Mouse (Mus musculus) heart, postnatal 36 days (tissue): ENCODE measurements at regions not wholly inside any gene's neighbourhood (a gene's known extent, or its start where the extent isn't known, plus 50 kb on each side); places are given as distances from the start of the nearest gene placed in this dataset.

Experiments used
- DNase-seq, 2 experiments: peaks; one replicate each; pipeline ENCODE4 v3.0.0; 2021 to 2022
- intact Hi-C: fragments of 180-260 bp; cut with DNase I; formaldehyde crosslinking; loops from one replicate; pipeline ENCODE4 v1.15.1; 2025

DNA sequence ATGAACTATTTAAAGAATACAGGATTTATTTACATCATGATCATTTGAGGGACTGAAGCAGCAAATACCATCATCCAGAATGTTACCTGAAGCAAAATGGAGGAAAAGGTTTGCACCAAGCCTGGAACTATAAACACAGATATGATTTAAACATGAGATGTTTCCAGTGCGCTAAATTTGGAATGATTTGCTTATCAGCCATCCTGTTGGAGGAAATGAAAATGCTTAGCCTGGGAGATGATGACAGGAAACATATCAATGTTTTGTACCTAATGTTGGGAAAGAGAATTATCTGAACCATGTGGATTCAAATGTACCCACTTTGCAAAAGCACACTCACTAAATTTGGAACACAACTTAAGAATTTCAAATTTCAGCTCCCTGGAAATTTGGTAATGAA, 149.3 kb downstream of the Adgra3 start:
- DNase-seq = no peak
- intact Hi-C loops = no loop called here

DNA sequence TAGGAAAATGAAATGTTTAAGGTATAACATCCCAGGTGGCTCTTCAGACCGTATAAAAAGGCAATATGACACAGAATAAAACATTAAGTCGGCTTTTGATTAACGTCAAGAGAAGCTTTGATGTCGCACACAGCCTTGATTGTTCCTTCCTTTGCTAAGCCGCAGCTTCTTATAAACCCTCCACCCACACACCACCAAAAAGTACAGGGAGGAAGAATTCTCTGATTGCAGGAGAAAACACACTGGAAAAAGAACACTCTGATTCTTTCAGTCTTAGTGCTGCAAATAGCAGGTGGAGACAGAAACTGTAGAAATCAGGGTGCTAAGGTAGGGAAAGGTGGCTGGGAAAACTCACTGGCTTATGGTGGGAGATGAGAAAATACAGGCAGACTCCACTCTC, 162.7 kb downstream of the Adgra3 start:
- intact Hi-C loops = no loop called here
- no peak for DNase-seq

DNA sequence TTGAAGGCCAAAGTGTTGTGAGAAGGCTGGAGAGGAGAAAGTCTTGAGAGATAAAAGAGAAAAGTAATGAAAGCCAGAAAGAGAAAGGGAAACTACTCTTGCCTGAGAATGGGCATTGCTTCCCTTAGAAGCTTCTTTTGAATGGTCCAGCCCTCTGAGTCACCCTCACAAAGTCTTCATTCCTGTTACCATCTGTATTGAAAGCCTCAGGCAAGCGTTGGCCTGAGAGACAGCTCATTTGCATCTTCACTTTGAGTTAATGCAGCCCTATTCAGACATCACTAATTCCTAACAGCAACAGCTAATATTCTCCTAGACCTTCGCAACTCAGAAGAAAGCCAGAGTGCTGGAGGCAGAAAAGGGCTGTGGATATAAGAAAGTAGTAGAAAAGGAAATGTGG, 178.4 kb downstream of the Adgra3 start:
- DNase-seq = no peak
- intact Hi-C loops = no loop called here

DNA sequence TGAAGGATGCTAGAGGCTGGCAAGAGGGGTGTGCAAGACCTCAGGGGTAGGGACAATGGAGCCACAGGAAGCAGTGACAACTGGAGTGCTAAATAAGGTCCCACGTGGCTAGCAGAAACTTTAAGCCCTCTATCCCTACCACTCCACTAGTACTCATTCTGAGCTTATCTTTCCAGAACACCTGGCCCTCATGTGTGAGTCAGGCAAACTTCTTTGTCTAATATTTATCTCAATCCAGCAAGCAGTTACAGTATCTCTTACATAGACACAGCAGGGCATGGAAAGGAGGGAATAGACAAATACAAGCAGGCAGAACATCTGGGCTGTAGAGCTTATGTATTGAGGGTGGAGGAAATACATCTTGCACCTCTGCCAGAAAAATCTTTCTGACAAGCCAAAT, 182.6 kb downstream of the Adgra3 start:
- no peak for DNase-seq
- intact Hi-C loops = no loop called here

DNA sequence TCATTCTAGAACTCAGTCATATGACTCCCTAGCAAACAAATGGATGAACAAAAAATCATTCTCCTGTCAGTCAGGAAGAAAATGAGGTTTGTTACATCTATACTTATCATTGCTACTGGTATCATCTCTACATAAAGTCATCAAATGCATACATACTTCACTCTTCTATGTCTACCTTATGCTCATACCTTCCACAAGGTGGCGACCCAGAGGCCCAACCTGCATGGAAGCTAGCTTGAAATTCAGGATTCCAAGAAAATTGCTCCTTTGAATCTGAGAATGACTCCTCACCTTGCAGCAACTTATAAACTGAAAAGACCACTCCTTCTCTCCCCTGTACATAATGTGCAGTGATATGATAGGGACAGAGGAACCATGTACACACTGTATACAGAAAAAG, 201.6 kb downstream of the Adgra3 start:
- intact Hi-C loops = no loop called here
- DNase-seq = peak in 1 of 2 experiments; percentile 3

DNA sequence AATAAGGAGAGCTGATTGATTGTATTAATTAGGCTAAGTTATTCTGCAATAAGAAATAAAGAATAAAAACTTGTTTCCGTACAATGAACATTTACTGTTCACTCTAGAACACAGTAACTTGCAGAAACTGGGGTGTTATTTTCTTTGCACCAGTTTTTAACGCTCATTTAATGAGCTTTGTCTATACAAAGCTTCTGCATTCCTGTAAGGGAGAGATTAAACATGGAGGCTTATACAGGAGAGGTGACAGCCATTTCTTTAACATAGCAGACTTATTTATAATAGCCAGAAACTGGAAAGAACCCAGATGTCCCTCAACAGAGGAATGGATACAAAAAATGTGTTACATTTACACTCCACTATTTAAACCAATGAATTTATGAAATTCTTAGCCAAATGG, 202.8 kb downstream of the Adgra3 start:
- no peak for DNase-seq
- intact Hi-C loops = no loop called here

DNA sequence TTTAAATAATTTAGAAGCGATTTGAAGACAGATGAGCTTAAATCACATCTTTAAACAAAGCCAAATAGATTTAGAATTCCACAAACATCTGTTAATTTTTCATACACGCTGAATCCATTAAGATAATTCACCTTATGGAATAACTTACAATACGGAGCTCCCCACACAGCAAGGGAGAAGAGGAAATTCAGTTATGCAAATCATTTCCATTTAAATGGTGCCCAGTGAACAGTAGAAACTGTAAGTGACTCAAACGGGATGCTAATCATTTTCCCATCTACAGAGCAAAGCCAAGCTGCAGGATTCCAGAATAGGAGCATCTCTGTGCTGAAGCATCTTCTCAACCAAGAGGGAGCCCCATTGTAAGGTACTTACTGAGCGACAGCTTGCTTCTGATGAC, 210.1 kb downstream of the Adgra3 start:
- no peak for DNase-seq
- intact Hi-C loops = no loop called here

DNA sequence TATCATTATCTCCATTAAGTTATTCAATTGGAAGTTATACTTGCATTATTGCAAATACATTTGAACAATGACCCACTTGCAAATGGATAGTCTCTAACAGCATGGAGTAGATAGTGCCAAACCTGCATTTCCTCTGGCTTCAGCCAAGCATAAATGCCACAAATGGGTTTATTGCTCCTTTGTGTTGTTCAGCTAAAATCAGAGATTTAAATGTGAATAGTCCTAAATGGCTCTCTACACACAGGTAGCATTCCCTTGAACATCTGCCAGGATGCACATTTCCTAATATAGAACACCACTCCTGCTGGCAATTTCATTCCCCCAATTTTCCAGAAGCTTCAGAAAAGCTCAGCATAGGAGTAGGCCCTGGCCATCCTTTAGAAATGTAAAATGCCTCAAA, 210.6 kb downstream of the Adgra3 start:
- no peak for DNase-seq
- intact Hi-C loops = no loop called here

DNA sequence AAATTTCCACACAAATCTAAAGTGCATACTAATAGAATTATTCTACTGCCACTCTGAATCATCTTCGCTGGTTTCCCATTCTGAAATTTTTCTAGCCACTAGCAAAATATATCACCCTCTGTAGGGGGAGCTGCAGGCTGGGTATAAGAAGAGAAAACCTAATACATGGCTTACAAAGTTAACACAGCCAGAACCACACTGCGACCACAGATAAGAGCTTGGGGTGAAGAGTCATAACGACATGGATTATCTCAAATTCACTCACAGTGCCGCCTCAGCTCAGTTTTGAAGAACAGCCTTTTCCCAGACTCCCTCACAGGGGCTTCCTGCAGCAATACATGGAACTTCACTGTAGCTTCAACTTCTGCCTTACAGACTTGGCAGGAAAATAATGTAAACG, 240.0 kb downstream of the Adgra3 start:
- no peak for DNase-seq
- intact Hi-C loops = no loop called here

DNA sequence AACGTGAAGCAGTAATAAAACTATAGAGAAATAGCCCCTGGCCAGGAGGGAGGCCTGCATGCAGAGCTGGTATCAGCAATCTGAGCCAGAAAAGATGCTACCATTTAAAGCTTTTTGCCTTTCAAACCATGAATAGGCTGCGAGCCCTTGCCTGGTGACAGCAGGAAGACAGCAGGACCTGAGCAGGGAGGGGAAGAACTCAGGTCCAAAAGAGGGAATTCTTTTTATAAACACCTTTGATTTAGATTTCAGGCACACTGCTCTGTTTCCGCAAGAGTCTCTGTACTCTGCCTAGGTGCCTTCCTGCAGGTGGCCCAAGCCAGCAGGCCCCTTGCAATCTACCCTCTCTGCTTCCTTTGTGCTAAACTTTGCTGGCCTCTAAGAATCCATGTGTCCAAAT, 242.1 kb downstream of the Adgra3 start:
- DNase-seq = no peak
- intact Hi-C loops = no loop called here

DNA sequence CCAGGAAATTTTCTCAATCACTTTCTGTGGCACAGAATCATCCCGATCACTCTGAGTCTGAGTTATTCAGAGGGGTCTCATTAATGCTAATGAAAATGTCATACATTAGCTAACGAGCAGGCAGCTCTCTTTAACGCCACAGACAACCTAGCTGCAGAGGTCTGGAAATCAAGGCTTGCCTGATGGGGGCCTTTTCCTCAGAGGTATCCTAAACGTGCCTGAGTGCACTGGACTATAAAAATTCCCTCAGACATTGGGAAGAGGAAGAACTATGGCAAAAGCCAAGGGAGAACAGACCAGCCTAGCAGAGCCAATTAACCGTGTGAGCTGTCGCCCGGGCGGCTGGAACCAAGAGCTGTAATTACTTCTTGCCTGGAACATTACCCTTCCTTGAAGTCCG, 245.5 kb downstream of the Adgra3 start:
- intact Hi-C loops = no loop called here
- no peak for DNase-seq

DNA sequence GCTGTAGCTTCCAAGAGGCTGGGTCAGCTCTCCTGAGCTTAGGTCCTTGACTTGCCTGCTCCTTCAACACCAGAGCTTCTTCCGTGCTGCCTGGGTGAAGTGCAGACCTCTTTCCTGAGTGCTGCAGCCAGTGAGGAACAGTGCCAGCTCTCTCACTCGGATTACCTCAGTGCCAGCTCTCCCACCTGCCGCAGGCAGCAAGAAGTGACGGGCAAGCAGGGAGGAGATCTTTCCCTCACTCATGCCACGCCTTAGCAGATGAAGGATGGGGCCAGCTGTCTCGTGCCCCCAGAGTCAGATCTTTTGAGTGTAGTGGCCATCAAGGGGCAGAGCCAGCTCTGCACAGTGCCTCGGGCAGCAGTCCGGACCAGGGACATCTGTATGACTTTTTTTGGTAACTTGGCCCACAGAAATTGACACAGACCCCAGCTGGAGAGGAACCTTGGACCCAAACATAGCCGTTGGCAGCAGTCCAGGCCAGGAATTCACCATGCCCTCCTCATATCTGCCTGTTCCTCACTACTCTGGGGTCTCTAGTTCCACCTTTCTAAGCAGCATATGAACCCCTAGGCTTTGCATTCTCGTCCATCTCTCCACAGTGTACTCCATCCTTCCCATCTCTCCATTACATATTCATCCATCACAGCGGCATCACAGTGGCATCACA, 263.9 kb upstream of the Kcnip4 start:
- no peak for DNase-seq
- intact Hi-C loops = no loop called here

DNA sequence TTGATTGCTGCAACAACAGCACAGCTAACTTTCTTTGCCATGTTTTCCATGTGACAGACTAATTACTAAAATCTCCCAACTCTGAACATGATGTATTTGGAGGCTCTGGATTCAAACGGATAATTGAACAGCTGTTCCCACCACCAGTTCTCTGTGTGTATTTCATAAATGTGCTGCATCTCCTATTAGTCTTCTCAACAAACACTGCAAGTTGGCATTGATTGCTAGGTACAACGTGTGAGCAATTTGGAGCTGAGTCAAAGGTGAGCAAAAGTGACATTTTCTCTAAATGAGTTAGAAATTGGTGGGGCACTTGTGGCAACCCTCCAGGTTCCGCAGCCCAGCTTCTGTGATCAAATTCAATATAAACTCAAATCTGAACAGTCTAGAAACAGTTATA, 259.0 kb upstream of the Kcnip4 start:
- no peak for DNase-seq
- intact Hi-C loops = no loop called here

DNA sequence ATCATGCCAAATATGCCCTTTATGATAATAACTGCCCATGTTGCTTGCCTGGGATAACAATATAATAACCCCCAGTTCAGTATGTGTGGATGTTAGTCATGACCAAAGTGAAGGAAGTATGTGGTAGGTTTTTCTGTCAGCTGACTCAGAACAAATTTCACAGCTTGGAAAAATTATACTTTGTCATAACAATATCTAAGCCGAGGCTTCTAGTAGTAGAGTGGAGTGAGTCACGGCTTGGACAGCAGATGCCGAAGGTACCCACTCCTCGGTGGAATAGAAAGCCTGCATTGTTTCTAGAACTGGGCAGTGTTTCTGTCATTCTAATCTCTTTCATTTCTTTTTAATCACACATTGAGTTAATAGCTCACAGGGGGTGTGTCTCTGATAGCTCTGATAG, 236.3 kb upstream of the Kcnip4 start:
- intact Hi-C loops = no loop called here
- DNase-seq = no peak

DNA sequence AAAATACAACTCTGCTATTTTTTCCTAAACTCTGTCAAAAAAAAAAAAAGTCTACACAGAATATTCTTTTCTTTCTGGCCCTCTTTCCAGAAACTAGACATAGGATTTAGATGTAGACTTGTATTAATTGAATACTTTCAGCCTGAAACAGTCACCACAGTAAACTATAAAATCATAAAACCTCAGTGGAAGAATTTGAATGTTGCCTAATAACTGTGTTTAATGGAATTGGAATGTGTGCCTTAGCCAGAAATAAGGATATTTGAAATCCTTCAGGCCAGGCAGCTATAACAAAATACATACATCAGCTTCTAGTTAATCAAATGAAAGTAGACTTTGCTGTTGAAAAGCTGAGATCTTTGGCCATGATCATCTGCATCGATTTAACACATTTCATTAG, 230.8 kb upstream of the Kcnip4 start:
- intact Hi-C loops = no loop called here
- no peak for DNase-seq

DNA sequence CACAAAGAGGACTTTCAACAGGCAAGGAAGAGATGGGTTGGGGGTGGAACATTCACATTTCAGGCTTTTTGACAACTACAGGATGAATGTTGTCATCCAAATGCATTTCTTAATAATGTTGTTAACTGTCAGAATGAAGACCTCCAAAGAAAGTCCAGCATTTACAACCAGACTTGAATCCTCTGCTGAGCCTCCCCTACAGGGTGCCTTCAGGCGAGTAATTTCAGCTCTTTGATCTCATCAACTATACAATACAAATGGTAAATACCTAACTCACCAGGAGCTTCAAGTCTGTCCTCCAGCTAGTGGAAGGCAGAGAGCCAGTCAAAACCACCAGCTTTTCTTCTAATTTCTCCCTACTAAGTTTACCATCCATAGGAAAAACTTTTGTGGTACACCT, 187.9 kb upstream of the Kcnip4 start:
- intact Hi-C loops = no loop called here
- DNase-seq = no peak

DNA sequence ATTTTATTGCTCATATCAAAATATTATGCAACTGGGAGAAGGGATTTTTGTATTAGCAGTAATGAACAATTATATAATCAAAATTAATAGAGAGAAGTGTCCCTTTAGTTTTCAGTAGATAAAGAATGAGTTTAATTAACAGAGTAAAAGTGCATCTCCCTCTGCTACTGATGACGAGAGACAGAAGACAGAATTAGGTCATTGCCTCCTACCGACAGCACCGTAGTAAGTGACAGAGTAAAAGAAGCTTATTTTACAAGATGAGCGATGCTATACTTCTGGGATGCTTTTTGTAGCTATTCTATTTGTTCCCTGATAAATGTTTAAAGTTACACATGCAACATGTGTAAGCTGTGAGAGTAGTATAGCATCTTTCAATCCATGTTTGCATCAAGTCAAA, 157.4 kb upstream of the Kcnip4 start:
- DNase-seq = no peak
- intact Hi-C loops = no loop called here

DNA sequence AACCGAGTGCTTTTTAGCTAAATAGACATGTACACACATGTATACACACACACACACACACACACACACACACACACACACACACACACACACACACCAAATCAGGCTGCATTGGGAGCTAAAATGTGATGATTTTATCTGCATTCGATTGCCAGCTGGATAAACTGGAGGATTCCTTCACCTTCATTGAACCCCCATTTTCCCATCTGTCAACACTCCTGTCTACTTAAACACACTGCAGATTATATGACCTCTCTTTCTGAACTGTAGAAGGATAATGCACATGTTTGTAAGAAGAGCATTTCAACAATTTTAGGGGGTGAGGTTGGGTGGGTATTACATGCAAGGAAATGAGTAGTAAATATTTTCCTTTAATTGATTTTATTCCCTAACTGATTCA, 156.8 kb upstream of the Kcnip4 start:
- intact Hi-C loops = no loop called here

DNA sequence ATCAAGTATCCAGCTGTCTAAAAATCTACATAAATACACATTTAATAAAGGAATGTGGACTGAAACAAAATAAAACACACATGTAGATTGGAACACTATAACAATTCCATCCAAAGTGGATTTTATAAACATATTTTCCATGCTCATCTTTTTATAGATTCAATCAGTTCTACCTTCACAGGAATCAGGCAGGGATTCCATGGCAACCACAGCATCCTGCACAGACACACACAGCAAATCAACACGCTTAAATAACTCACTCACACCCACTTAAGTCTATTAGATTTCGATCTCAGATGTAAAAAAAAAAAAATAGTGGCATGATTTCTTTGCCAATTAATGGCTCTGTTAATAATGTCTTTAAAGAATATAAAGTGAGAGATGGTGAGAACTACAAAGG, 151.2 kb upstream of the Kcnip4 start:
- intact Hi-C loops = no loop called here

More for the DNA sequence above, 156.8 kb upstream of the Kcnip4 start:
- no peak for DNase-seq

DNA sequence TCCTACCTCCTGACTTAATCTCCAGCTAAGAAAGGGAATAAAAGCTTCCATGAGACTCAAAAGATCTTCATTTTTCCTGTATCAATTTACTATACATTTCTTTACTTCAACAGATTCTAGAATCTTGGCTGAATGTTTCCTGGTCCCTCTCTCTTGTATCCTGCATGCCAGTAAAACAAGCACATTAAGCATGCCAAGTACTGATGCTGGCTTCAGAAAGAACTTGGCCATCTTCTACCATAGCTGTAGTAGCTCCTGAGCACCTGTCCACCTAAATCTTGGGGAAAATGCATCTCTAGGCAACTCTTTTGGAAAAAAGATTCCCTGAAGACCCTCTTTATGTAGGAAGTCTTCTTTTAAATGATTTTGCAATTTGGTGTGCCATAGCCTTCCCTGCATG, 140.5 kb upstream of the Kcnip4 start:
- intact Hi-C loops = no loop called here
- no peak for DNase-seq

More for the DNA sequence above, 151.2 kb upstream of the Kcnip4 start:
- DNase-seq = no peak

DNA sequence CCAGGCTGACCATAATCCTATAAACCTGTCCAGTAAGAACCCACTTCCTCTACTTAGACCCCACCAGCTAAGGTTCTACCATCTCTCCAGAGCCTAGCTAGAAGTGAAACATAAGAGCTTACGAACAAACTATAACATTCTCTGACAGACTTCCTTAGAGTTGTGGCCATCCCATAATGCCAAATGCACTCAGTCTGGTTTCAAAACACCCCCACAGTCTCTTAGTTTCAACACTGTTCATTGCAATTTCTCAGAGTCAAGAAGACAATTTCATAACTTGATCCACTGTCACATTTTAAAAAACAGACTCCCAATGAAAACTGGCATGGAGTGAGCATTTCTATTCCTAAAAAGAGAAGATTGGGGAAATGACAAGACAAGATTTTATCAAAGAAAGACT, 139.2 kb upstream of the Kcnip4 start:
- intact Hi-C loops = no loop called here
- no peak for DNase-seq

DNA sequence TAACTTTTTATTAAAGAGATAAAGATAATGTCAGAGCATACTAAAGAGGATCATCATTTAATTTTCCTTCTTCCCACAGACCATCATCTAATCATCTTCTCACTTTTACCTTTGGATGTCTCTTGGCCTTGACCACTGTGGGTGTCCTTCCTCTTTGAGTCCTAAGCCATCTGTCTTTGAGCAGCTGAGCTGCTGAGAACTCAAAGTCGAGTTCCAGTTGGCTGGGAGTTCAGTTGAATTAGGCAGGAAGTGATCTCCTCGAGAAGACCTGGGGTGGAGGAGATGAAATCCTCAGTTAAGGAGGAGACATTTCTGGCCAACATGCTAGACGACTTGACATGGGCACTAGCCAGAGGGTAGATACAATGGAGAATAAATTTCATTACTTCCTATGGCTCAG, 137.4 kb upstream of the Kcnip4 start:
- DNase-seq = no peak
- intact Hi-C loops = no loop called here

DNA sequence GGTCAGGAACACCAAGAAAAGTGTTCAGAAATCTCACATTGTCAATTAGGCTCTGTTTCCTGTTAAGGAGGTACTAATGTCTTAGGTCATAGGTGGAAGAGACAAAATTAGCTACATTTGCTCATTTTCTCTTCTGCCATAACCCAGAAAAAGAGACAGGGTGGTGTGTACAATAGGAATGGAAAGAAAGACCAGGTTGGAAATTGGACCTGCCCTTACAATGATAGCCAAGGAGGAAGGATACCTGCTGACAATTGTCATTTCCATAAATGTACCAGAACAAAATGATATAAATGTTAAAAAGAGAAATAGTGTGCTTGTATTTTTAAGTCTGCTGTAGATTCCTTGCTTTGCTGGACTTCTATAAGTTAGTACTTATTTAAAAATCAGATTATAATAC, 135.9 kb upstream of the Kcnip4 start:
- no peak for DNase-seq
- intact Hi-C loops = no loop called here
